Mouse (Mus musculus) brown adipose tissue, adult 24 weeks (tissue): ENCODE measurements around the gene Foxk1. TPM values are rescaled to one million over a fixed set of nuclear protein-coding genes. Genes with fewer than 3 reads are reported as not detected.

Experiments
- H3K27ac ChIP-seq: fragments of 200-500 bp; replicated peaks from 2 replicates; pipeline ENCODE4 v1.5.1; 2012; ENCODE audit warnings: low read depth, mild to moderate bottlenecking, low read length
- H3K4me1 ChIP-seq: fragments of 200-500 bp; 2 replicates; pipeline ENCODE4 v1.6.1; 2012; ENCODE audit warnings: low read length, mixed read lengths; ENCODE audit not compliant: control insufficient read depth, insufficient read depth, insufficient read length
- H3K4me3 ChIP-seq: fragments of 200-500 bp; 2 replicates; pipeline ENCODE4 v1.5.1; 2012; ENCODE audit warnings: low read depth, mild to moderate bottlenecking, low read length, moderate library complexity; ENCODE audit not compliant: insufficient read depth
- polyA plus RNA-seq: library from polyadenylated mRNA; stranded (reverse); fragments of >200 nt; gene quantifications from 2 replicates; pipeline ENCODE4 v1.2.4, GENCODE M21; 2012; ENCODE audit not compliant: missing spikeins, insufficient read depth, insufficient read length

Foxk1 gene
- polyA plus RNA-seq, 1 experiment: 8.0 TPM

DNA sequence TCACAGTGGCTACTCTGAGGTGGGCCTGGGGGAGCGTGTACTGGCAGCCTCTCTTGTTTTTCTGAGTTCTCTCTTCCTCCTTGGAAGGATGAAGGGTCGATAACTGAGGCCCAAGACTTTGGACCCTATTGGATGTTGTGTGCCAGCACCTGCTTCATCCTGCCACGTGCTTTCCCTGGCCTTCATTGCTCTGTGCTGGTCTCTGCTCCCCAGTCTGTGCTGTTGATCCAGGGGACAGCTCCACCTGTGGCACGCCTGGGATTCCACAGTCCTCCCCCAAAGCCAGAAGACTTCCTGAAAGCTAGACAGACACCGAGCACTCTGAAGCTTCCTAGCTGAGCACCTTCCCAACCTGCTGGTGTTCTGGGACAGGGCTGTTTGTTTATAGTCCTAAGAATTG lies 20.6 kb downstream of the Foxk1 start:
- Histone ChIP-seq H3K27ac (no peak overlapping the region), H3K4me3 (no peak overlapping the region), H3K4me1 (peaks cover 28% of the 10 kb centered on the region)

DNA sequence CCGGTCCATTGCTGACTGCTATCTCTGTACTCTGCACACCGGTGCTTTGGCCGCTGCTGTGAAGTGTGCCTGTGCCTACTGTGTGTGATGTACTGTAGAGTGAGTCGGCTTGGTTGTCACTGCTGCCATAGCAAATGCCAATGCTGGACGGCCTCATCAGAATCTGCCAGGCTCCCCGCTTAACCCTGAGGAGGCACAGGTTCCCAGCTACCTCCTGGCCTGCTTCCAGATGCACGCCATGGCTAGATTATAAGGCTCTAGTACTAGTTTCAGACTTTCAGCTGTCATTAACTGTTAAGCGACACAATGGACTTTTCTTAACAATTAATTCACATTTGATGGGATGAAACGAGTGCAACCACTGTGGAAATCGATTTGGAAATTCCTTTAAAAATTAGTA lies 21.8 kb downstream of the Foxk1 start:
- H3K4me3 ChIP-seq: no peak overlapping the region
- H3K27ac ChIP-seq: no peak overlapping the region
- peaks cover 41% of the 10 kb centered on the region for H3K4me1 ChIP-seq

DNA sequence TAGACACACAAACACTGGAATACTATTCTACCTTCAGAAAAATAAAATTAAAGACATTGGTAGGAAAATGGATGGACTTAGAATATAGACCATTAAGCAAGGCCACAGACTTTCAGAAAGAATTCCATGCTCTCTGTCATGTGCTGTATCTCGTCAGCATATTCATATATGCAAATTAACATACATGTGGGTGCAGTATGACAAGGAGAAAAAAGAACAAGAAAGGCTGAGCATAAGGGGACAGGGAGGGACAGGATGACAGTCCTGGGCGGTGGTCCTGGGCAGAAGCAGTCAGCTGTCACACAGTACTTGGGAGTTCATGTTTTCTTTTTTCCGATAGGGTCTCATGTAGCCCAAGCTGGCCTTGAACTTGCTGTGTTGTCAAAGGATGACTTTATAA lies 22.4 kb downstream of the Foxk1 start:
- H3K4me1 ChIP-seq: peaks cover 44% of the 10 kb centered on the region
- H3K27ac ChIP-seq: 0 out of 2 replicates have a peak overlapping the region, but pooled peaks have one; percentile 91
- H3K4me3 ChIP-seq: no peak overlapping the region

DNA sequence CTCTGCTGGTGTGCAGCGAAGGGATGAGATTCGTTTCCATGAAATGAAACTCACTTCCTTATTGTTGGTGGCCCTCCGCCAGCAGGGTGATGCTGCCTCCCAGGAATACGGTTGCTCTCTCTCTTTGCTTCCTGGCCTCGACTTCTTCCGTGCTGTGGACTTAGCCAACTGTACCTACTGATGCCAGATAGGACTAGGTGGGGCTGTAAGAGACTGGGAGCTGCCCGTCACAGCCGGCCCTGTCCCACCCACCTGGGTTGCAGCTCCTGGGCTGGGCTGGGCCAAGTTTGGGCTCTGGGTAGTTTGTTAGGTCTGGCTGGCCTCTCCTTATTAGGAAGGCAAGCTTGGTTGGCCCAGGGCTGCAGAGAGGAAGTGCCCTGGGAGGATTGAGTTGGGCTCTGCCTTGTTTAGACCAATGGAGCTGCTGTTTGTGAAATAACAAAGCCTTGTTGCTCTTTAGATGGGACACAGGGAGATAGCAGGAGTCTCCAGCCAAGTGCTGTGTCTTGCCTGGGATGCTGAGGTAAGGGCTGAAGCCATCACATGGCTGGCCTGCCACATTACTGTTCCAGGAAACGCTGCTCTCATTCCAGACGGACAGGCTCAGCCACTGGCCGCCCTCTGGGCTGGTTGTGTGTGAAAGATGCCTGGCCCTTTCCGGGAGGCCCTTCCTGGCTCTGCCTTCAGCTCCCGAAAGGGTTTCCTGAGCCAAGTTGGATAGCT lies 23.5 kb downstream of the Foxk1 start:
- Histone ChIP-seq H3K4me1 (peaks cover 45% of the 10 kb centered on the region), H3K27ac (peak overlapping the region; percentile 91), H3K4me3 (peak overlapping the region; percentile 6; the same call in 1 of the 2 replicates)

DNA sequence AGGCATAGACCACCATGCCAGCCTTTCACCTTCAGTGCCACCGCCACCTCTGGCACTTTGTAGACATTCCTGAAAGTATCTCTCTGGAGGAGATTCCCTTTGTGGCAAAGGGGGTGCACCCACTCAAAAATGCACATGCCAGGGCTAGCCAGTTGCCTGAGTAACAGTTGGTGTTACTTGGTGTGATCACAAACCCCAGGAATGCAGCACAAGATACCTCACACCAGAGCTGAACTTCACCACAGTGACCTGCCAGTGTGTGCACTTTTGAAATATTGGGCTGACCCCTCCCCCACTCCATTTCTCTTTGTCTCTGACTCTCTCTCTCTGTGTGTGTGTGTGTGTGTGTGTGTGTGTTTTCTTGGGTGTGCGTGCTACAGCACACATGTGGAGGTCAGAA lies 25.2 kb downstream of the Foxk1 start:
- H3K4me3 ChIP-seq: no peak overlapping the region

DNA sequence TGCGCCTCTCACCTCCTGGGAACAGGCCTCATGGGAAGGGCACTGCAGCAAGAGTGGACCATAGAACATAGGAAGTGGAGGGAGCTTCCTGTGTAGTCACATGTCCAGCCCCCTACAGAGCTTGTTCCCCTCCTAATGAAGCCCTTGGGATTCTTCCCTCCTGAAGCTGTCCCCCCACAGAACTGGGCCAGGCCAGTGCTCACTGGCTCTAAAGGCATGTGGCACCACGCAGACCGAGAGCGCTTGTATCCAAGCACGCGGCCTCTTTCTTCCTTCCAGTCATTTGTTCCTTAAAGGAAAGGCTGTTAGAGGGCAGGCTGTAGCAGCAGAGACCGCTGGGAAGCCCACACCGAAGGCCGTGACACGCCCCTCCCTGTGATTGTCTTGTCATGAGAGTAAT lies 26.6 kb downstream of the Foxk1 start:
- H3K27ac ChIP-seq: peak overlapping the region; percentile 46; the same call in 1 of the 2 replicates
- peaks cover 45% of the 10 kb centered on the region for H3K4me1 ChIP-seq

More for the DNA sequence above, 25.2 kb downstream of the Foxk1 start:
- Histone ChIP-seq H3K27ac (peak overlapping the region; percentile 91), H3K4me1 (peaks cover 45% of the 10 kb centered on the region)

DNA sequence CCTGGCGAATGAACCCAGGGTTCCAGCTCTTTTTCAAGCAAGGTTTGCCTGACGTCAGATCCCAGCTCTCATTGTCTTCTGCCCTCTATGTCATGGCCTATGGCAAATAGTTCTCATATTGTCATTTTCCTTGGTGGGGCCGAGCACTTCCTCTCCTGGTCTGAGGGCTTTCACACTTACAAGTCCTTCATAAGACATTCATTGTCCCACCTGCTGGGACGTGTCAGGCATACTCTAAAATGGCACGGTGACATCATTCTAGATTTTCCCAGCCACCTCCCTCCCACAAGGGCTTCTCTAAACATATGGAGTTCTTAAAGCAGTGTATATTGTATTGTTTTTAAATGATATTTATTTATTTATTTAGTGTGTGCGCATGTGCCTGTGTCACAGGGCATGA lies 27.4 kb downstream of the Foxk1 start:
- Histone ChIP-seq H3K4me3 (no peak overlapping the region), H3K4me1 (peaks cover 45% of the 10 kb centered on the region), H3K27ac (no peak overlapping the region; the same call in 1 of the 2 replicates)

More for the DNA sequence above, 26.6 kb downstream of the Foxk1 start:
- H3K4me3 ChIP-seq: no peak overlapping the region

DNA sequence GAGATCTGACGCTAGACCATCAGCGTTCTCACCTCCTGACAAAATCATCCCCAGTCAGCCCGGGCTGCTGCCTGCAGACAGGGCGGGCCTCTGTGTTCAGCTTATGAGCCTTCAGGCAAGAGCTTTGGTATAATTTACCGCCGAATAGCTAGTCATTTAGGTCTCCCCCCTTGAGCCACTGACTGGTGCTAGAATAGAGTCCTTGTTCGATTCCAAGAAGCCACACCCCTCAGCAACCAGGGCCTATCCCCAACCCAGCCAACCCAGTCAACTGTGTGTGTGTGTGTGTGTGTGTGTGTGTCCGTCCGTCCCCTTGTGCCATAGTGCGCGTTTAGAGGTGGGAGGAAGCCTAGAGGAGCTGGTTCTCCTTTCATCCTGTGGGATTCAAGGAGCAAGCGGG lies 29.7 kb downstream of the Foxk1 start:
- no peak overlapping the region for H3K27ac ChIP-seq
- H3K4me3 ChIP-seq: no peak overlapping the region
- H3K4me1 ChIP-seq: peaks cover 25% of the 10 kb centered on the region

DNA sequence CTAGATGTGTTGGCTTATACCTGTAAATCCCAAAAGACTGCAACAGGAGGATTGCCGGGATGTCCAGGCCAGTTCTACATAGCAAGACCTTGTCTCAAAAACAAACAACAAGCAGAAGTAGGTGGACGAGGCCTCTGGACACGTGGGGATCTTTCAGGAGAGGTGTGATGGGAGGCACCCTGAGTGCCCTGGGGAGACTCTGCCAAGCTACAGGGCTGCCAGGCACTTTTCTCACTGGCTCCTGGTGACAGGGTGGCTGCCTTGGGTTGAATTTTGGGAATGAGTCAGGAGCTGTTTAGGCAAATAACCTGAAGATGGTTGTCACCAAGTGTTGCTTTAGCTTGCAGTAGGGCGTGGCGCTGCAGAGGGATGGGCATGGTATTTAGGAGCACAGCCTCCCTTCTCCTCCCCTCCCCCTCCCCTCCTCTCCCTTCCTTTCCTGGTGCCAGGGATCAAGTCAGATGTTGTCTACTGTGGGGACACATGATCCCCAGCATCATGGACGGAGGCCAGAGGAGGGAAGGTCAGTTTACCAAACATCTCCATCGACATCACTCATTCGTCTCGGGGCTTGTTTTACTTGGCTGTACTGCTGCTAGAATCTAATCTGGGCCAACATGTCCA lies 30.6 kb downstream of the Foxk1 start:
- Histone ChIP-seq H3K4me3 (no peak overlapping the region), H3K27ac (no peak overlapping the region), H3K4me1 (peaks cover 16% of the 10 kb centered on the region)

DNA sequence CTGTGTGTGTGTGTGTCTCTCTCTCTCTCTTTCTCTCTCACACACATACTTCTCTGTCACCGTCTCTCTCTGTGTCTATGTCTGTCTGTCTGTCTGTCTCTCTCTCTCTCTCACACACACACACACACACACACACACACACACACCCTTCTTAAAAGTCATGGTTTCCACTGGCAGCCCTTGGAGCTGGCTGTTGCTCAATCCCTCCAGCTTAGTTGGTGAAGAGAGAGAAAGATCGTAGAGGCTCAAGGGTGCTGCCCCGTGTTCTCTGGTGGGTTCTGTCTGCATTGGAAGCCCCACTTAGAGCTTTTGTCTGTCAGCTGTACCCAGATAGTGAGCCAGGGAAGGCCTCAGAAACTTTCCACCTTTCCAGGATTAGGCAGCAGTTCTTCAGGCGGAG lies 31.4 kb downstream of the Foxk1 start:
- Histone ChIP-seq H3K4me3 (no peak overlapping the region), H3K4me1 (peaks cover 8% of the 10 kb centered on the region), H3K27ac (no peak overlapping the region)

DNA sequence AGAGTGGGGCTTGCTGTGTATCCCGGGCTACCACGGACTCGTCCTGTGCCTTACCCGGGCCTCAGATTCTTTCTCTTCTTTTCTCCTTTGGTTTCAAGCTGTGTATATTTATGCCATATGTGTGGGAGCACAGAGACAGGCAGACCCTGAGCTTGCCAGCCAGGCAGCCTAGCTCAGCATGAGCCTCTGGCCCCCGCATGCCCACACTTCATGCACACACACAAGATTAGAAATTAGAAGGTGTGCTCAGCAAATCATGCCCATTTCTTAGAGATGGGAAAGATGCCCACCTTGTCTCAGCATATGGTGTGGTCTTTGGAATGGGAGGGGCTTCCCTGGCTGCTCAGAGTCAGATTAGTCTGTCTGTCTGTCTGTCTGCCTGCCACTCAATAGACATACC lies 32.8 kb downstream of the Foxk1 start:
- H3K4me3 ChIP-seq: no peak overlapping the region
- H3K27ac ChIP-seq: no peak overlapping the region
- no peaks in the 10 kb centered on the region; the same call in 1 of the 2 replicates for H3K4me1 ChIP-seq

DNA sequence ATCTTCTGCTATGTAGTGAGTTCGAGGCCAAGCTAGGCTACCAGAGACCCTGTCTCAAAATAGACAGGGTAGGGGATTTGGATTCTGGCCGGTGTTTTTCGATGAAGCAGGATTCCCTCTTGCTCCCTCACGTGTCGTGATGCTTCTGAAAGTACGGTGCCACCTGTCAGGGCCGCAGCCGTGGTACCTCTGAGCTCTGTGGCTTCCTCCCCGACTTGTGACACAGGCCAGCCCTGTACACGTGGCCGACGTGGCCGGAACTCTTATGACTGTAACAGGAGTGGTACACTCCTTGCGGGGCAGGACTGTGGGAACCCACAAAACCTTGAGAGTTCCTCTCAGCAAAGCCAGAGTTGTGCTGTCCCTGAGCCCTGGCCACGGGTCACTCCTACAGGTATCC lies 34.4 kb downstream of the Foxk1 start:
- Histone ChIP-seq H3K4me1 (peaks cover 5% of the 10 kb centered on the region), H3K27ac (no peak overlapping the region), H3K4me3 (no peak overlapping the region)

DNA sequence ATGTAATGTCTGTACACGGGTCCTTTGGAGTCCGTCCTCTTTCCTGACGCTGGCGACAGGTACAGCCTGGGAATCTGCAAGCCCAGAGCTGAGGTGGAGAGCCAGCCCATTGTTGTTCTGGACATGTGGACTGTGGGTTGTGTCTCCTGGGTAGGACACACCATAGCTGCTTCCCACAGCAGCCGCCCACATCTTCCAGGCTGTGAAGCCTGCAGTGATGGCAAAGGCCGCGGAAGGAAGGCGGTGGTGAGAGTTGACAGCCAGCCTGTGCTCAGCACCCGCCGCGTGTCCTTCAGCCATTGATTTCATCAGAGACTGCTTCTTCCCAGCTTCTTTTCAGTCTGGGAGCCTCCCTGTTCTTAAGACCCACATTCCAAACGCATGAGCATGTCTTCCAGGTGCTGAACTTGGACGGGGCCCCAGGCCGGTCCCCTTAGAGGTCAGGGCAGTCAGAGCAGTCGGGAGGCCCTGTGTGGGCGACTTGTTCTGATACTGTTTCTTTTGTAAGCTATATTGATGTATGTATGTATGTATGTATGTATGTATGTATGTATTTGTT lies 37.2 kb downstream of the Foxk1 start:
- Histone ChIP-seq H3K27ac (no peak overlapping the region), H3K4me1 (peaks cover 19% of the 10 kb centered on the region), H3K4me3 (no peak overlapping the region)

DNA sequence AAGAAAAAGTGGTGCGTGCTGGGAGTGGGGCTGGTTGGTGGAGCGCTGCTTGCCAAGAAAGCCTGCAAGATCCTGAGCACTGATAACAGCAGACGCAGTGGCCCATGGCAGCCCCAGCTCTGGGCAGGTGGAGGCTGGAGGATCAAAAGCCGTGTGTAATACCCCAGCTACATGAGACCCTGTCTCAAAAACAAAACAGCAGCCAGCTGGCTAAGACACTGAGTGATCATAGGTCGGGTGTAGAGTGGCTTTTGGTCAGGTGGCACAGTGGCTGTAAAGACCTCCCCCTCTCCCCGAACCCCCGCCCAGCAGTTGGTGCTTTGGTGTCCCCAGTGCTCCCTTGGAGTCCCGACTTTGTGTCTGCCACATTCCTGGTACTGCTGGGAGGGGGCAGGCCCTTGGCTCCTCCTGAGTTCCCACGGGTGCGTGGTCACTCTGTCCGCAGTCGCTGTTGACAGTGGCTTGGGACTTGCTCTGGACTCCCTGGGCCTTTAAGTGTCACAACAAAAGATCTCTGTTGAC lies 38.7 kb downstream of the Foxk1 start:
- Histone ChIP-seq H3K4me3 (peak overlapping the region; percentile 40), H3K4me1 (peaks cover 19% of the 10 kb centered on the region)

DNA sequence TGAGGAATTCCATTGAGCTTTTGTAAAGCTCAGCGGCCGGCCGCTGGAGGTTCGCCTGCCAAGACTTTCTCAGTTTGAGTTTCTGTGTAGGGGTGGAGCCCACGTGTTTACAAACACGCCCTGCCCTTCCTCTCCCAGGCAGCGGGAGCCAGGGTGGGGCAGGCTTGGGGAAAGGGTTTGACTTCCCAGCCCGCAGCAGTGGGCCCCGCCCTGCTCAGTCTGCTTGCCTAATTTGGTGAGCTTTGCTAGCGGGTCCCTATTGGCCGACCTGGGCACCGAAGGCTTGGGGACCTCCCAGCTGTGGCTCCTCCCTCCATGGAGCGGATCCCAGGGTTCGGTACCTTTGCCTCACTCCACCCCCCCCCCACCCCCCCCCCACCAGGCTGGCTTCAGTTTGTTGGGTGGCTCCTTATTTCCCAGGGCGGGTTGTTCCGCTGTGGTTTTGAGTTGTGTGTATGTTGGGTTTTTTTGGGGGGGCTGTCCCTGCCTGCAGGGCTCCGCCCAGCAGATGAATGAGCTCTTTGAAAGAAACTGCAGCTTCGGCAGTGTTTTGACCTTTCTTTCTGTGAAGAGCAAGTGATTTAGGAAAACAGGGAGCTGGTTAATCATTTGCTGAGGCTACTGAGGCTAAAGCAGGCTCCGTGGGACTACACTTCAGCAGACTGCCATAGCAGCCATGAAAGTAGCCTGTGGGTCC lies 39.3 kb downstream of the Foxk1 start:
- H3K4me1 ChIP-seq: peaks cover 19% of the 10 kb centered on the region
- peak overlapping the region; percentile 80 for H3K27ac ChIP-seq
- peak overlapping the region; percentile 40 for H3K4me3 ChIP-seq

More for the DNA sequence above, 38.7 kb downstream of the Foxk1 start:
- H3K27ac ChIP-seq: peak overlapping the region; percentile 80
